Mouse (Mus musculus) forebrain, embryonic 13.5 days (tissue): Measurements from ENCODE around the gene Kcnk4. TPM values are rescaled to one million over a fixed set of nuclear protein-coding genes. Genes with fewer than 3 reads are reported as not detected.
"Not testable (repeated sequence)": the region's sequence is repeated elsewhere in the genome, so short reads cannot be mapped to it uniquely, and the experiment has no call there.

Experiments
- ATAC-seq: fragments of 200-750 bp; cut with Nextera tagmentation; 2 replicates; pipeline ENCODE4 v1.8.0; 2017
- H3K27ac ChIP-seq: fragments of 300-500 bp; sonication (generic); 2 replicates; pipeline ENCODE4 v1.5.1; 2015; ENCODE audit warnings: inconsistent platforms, mild to moderate bottlenecking, moderate library complexity
- H3K27me3 ChIP-seq: fragments of 300-500 bp; sonication (generic); 2 replicates; pipeline ENCODE4 v1.6.1; 2015; ENCODE audit warnings: mild to moderate bottlenecking, inconsistent platforms
- H3K36me3 ChIP-seq: fragments of 300-500 bp; sonication (generic); 2 replicates; pipeline ENCODE4 v1.6.1; 2015; ENCODE audit warnings: mild to moderate bottlenecking, inconsistent platforms; ENCODE audit not compliant: poor library complexity, severe bottlenecking
- H3K4me1 ChIP-seq: fragments of 300-500 bp; sonication (generic); 2 replicates; pipeline ENCODE4 v1.6.1; 2015; ENCODE audit warnings: inconsistent platforms
- H3K4me2 ChIP-seq: fragments of 300-500 bp; sonication (generic); 2 replicates; pipeline ENCODE4 v1.6.1; 2015; ENCODE audit warnings: inconsistent platforms, mild to moderate bottlenecking, moderate library complexity
- H3K4me3 ChIP-seq: fragments of 300-500 bp; sonication (generic); 2 replicates; pipeline ENCODE4 v1.5.1; 2015; ENCODE audit warnings: mild to moderate bottlenecking, inconsistent platforms
- H3K9ac ChIP-seq: fragments of 300-500 bp; sonication (generic); 2 replicates; pipeline ENCODE4 v1.6.1; 2015; ENCODE audit warnings: mild to moderate bottlenecking, inconsistent platforms
- H3K9me3 ChIP-seq: fragments of 300-500 bp; sonication (generic); replicated peaks from 2 replicates; pipeline ENCODE4 v1.6.1; 2016; ENCODE audit warnings: inconsistent platforms
- WGBS: fragments of 180-500 bp; shearing (Covaris S2); methylation state at CpG from one replicate; pipeline ENCODE4 v1.1.7; 2015; 5-methylcytosine and 5-hydroxymethylcytosine counted together
- polyA plus RNA-seq: library from polyadenylated mRNA; unstranded; fragments of >200 nt; fragmentation: Nextera tagmentation; extraction: Ambion mirVana; gene quantifications from 2 replicates; pipeline ENCODE4 v1.2.1, GENCODE M21; 2015

The Kcnk4 gene
- polyA plus RNA-seq, 1 experiment from 2014 or later: not detected

DNA sequence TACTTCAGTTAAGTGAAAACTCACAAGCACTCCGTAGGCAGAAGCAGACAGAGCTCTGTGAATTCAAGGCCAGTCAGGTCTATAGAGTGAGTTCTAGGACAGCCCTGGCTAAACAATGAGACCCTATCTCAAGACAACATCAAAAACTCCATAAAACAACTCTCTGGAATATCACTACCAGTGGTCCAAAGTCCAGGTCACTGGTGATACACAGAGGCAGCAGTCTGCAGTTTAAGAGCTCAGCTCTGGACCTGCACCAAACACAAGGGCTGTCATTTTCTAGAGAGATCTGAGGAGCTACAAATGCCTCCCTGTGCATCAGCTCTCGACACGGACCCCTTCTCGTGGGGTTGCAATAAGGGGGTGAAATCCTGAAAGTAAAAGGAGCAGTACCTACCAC is 16.0 kb downstream of the Kcnk4 start:
- H3K9me3 ChIP-seq: no peaks in the 10 kb centered on the region
- ATAC-seq: no peak
- H3K27ac ChIP-seq: no peak overlapping the region
- H3K4me3 ChIP-seq: no peak overlapping the region
- H3K9ac ChIP-seq: no peak overlapping the region
- H3K4me1 ChIP-seq: peaks cover 22% of the 10 kb centered on the region
- H3K36me3 ChIP-seq: peaks cover 16% of the 10 kb centered on the region
- WGBS: 89% methylated on average over 4 of the region's 4 CpGs
- H3K4me2 ChIP-seq: no peak overlapping the region
- peaks cover 10% of the 10 kb centered on the region for H3K27me3 ChIP-seq

DNA sequence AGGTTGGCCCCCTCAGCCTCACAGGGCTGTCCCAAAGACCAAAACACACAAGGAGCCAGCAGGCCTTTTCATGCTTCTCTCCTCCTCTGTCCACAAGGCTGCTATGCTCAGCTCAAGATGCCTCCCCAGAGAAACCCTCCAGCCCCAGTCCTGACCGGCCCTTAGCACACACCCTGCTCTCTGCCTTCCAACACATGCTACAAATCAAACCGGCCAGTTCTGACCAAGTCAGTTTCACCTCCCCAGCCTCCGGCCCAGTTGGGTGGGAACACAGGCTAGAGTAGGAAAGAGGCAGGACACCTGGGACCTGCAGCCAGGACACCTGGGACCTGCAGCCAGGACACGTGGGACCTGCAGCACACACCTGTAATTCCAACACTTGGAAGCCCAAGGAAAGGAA is 17.8 kb downstream of the Kcnk4 start:
- Histone ChIP-seq H3K9ac (no peak overlapping the region), H3K4me2 (no peak overlapping the region), H3K4me3 (no peak overlapping the region), H3K36me3 (peaks cover 34% of the 10 kb centered on the region), H3K27me3 (no peaks in the 10 kb centered on the region), H3K9me3 (no peaks in the 10 kb centered on the region), H3K27ac (no peak overlapping the region), H3K4me1 (peaks cover 20% of the 10 kb centered on the region)
- 82% methylated on average over 4 of the region's 4 CpGs for WGBS
- ATAC-seq: no peak

DNA sequence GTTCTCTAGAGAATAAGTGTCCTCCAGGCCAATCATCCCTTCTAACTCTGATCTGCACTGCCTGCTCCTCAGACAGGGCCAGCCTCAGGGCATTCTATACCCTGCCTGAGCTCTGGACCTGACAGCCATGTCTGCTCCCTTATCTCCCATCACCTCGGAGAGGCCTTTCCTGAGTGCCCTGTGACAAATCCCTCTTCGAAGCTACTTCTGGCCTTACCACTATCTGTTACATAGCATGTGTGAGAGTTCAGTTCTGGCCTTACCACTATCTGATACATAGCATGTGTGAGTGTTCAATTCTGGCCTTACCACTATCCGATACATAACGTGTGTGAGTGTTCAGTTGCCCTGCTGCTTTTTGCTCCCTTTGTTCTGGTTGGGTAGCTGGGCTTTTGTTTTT is 19.0 kb downstream of the Kcnk4 start:
- no peaks in the 10 kb centered on the region for H3K27me3 ChIP-seq
- H3K4me1 ChIP-seq: peaks cover 18% of the 10 kb centered on the region
- H3K4me3 ChIP-seq: no peak overlapping the region
- peaks cover 40% of the 10 kb centered on the region for H3K36me3 ChIP-seq
- no peak for ATAC-seq
- H3K9ac ChIP-seq: no peak overlapping the region
- no peak overlapping the region for H3K4me2 ChIP-seq
- no peak overlapping the region for H3K27ac ChIP-seq
- no peaks in the 10 kb centered on the region for H3K9me3 ChIP-seq
- WGBS: 94% methylated on average over 4 of the region's 4 CpGs

DNA sequence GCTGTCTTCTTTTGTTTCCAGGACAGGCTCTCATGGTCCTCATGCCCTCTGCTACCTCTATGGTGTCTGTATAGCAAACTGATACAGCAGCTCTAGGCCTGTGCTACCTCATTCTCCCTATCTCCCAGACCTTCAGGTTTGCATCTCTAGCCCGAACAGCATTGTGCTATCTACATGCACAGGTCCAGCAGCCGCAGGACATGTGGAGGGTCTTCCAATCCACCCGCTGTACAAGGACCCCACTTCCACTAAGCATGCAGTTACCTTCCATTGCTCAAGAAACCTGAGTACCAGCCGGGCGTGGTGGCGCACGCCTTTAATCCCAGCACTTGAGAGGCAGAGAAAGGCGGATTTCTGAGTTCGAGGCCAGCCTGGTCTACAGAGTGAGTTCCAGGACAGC is 19.8 kb downstream of the Kcnk4 start:
- 91% methylated on average over 9 of the region's 9 CpGs for WGBS

DNA sequence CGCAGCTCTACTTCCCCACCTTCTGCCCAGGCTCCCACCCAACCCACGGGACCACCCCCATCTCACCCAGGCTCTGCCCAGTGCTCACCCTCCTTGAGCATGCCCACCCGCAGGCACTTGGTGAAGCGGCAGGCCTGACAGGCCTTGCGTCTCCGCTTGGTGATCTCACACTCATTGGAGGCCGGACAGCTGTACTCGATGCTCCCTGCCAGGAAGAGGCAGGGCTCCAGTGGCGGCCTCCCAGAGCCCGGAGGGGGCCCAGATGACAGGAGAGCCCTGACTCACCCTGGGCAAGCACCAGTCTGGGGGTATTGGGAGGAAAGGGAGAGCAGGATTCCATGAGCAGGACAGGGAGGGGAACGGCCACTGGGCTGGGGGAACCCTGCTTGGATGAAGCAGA is 20.3 kb downstream of the Kcnk4 start:
- ATAC-seq: no peak
- 90% methylated on average over 11 of the region's 11 CpGs for WGBS
- Histone ChIP-seq H3K27me3 (no peaks in the 10 kb centered on the region), H3K9ac (no peak overlapping the region), H3K4me2 (no peak overlapping the region), H3K4me3 (no peak overlapping the region), H3K27ac (no peak overlapping the region), H3K36me3 (peaks cover 40% of the 10 kb centered on the region), H3K9me3 (no peaks in the 10 kb centered on the region), H3K4me1 (peaks cover 13% of the 10 kb centered on the region)

More for the DNA sequence above, 19.8 kb downstream of the Kcnk4 start:
- no peak for ATAC-seq
- Histone ChIP-seq H3K9me3 (no peaks in the 10 kb centered on the region), H3K9ac (no peak overlapping the region), H3K4me3 (no peak overlapping the region), H3K27ac (no peak overlapping the region), H3K36me3 (peaks cover 40% of the 10 kb centered on the region), H3K27me3 (no peaks in the 10 kb centered on the region), H3K4me2 (no peak overlapping the region), H3K4me1 (peaks cover 11% of the 10 kb centered on the region)

DNA sequence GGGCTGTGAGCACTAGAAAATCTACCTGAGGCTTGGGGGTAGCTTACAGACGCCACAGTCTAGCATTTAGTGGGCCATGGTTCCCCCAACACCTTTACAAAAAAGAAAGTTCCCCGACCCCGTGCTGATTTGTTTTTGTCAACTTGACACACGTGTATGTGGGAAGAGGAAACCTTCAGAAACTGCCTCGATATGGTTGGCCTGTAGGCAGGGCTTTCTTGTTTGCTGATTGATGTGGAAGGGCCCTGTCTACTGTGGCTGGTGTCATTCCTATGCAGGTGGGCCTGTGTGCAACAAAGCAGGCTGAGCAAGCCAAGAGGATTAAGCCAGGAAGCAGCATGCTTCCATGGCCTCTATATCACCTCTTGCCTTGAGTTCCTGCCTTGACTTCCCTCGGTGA is 21.3 kb downstream of the Kcnk4 start:
- H3K4me2 ChIP-seq: no peak overlapping the region
- no peak overlapping the region for H3K9ac ChIP-seq
- H3K36me3 ChIP-seq: peaks cover 40% of the 10 kb centered on the region
- H3K27ac ChIP-seq: no peak overlapping the region
- no peak overlapping the region for H3K4me3 ChIP-seq
- WGBS: 90% methylated on average over 6 of the region's 6 CpGs
- H3K27me3 ChIP-seq: no peaks in the 10 kb centered on the region
- peaks cover 22% of the 10 kb centered on the region for H3K4me1 ChIP-seq
- H3K9me3 ChIP-seq: no peaks in the 10 kb centered on the region
- no peak for ATAC-seq

DNA sequence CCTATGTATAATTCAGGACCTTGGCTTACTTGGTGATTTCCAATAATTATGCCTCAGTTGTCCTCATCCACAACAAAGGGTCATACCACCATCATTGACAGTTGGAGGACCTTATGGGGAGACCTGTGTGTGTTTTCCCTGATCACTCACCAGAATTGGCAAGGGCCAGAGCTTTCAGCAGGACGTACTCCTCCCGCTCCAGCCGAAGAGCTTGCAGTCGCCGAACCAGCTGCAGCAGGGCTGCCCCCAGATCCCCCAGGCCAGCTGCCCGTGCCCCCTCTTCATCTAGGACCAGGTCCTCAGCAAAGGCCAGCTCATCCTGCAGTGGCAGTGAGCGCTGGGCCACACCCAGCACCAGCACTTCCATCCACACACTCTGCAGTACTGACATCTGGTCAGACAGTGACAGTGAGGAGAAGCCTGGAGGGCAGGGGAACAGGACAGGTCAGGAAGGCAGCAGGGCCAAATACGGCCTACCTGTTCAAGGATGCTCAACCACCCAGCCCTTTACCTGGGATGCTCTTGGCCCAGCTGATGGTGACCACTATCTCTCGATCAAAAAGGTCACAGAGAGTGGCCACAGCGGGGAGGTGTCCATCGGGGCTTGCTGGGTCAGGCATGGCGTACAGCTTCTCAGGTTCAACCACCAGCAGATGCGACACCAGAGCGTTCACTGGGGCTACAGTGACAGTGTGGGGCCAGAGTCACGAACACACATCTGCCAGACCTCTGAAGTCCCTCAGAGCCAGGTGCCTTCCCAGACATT is 21.9 kb downstream of the Kcnk4 start:
- WGBS: 93% methylated on average over 15 of the region's 15 CpGs
- no peak overlapping the region for H3K4me3 ChIP-seq

DNA sequence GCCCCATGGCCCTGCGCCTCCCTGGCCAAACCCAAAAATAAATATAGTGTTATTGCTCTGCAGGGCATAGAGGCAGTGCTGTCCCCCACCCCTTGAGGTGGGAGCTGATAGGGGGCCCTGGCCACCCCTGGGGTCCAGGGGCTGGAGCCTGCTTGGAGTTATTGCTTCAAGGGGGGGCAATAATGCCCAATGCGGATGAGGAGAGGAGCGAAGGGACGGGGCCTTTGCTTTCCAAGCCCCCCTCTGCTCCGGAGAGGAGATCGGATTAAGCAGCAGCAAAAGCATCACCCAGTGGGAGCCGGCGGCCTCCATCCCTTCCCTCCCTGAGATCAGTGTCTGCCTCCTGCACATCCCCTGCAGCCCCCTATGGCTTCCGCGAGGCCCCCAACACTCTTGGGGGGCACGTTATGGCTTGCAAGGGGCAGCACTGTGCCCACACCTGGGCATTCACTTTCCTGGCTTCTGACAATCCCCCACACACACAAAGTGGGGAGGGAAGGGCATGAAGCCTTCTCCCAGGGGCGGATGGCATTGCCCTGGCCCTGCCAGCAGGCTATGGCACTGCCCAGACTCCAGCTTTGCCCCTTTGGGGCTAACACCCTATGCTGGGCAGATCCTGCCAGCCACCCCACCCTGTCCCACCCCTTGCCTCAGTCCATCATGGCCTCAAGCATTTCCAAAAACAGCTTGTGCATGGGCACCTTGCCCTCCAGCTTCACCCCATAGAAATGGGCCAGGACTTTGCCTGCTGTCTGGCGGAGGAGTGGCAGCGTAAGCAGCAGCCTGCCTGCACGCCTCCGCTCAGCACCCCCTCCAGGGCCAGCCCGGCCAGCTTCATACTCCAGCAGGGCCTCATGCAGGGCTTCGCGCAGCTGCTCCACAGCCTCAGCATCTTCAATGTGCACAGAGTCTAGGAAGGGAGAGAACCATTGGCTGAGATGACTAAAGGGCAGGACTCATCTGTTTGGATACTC is 22.9 kb downstream of the Kcnk4 start:
- Histone ChIP-seq H3K4me2 (peak overlapping the region; percentile 87), H3K36me3 (peaks cover 46% of the 10 kb centered on the region), H3K27me3 (no peaks in the 10 kb centered on the region), H3K4me3 (peak overlapping the region; percentile 62), H3K9me3 (no peaks in the 10 kb centered on the region), H3K4me1 (peaks cover 25% of the 10 kb centered on the region), H3K9ac (0 out of 2 replicates have a peak overlapping the region, but pooled peaks have one; percentile 13), H3K27ac (no peak overlapping the region)
- no peak for ATAC-seq
- WGBS: 83% methylated on average over 18 of the region's 19 CpGs

More for the DNA sequence above, 21.9 kb downstream of the Kcnk4 start:
- H3K9me3 ChIP-seq: no peaks in the 10 kb centered on the region
- no peak overlapping the region for H3K27ac ChIP-seq
- ATAC-seq: no peak
- H3K4me1 ChIP-seq: peaks cover 25% of the 10 kb centered on the region
- H3K9ac ChIP-seq: no peak overlapping the region
- no peak overlapping the region for H3K4me2 ChIP-seq
- H3K27me3 ChIP-seq: no peaks in the 10 kb centered on the region
- peaks cover 40% of the 10 kb centered on the region for H3K36me3 ChIP-seq

DNA sequence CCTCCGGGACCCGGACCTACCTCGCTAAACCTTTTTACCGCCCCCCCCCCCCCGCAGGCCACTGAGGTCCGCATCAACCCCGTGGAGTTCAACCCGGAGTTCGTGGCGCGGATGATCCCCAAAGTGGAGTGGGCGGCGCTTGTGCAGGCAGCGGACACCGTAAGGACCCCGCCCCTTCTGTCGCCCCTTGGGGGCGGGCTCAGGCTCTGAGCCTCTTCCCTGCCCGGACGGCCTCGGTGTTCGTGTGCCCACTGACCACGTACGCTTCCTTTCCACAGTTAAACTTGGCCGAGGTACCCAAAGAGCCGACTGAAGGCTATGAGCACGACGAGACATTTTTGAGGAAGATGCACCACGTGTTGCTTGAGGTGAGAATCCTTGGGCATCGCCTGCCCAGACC is 24.0 kb downstream of the Kcnk4 start:
- H3K9ac ChIP-seq: peak overlapping the region; percentile 80
- WGBS: under 1% methylated on average over 30 of the region's 30 CpGs
- peak overlapping the region; percentile 87 for H3K4me2 ChIP-seq
- peak overlapping the region; percentile 97 for H3K27ac ChIP-seq
- H3K27me3 ChIP-seq, H3K9me3 ChIP-seq: not testable (repeated sequence)
- peaks cover 25% of the 10 kb centered on the region for H3K4me1 ChIP-seq
- H3K36me3 ChIP-seq: peaks cover 53% of the 10 kb centered on the region
- peak overlapping the region; percentile 62 for H3K4me3 ChIP-seq
- ATAC-seq: peak; percentile 22

DNA sequence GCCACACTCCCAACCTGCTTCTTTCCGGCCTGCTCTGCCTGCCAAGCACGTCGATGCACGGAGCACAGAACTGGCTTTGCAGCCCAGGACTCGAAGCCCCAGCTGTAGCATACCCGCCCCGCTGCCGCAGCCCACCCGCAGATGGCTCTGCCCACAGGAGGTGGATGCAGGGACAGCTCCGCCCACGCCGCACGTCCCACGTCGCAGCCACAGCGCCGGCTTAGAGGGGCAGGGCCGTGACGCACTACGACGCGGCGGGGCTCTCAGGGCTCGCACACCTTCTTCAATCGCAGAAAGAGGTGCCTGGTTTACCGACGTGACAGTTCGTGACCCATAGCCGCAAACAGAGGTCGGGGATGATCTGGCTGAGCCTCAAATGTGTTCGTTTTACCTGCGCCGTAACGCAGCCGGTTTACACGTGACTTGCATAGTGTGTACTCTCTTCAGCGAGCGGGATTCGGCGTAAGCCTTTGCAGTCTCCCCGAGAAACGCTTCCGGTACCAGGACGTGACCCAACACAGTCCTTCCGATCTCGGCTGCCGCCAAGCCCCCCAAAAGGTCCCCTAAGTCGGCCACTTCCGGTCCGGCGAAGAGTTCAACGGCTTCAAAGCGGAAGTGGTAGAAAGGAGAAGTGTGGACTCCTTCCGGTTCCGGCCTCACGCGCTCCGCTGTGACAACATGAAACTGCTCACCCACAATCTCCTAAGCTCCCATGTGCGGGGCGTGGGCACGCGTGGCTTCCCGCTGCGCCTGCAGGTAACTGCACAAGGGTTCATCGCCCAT is 24.6 kb downstream of the Kcnk4 start, which contains the start of the genes Trmt112 and Prdx5:
Trmt112 (plus strand) TSS at position 192 of the 783 bp plus-strand sequence.
Prdx5 (minus strand) TSS at position 600 of the 783 bp plus-strand sequence.
- WGBS: under 1% methylated on average over 65 of the region's 65 CpGs

DNA sequence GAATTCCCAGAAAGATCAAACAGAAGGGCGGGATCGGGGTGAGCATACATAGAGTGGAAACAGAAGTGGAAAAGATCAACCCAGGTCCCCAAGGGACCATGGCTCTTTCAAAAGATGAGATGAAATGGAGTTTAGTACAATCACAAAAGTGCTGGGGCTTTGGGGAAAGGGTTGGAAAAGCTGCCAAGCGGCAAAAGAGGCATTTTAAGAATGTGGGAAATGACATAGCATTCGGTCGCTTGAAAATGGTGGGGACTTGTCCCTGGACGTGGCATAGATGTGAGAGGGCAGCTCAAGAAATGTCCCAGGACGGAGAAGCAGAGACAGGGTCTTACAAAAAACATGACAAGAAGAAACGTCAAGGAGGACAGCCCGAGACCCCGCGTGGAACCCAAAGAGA is 25.3 kb downstream of the Kcnk4 start:
- H3K36me3 ChIP-seq: peaks cover 59% of the 10 kb centered on the region
- WGBS: 9% methylated on average over 11 of the region's 11 CpGs
- ATAC-seq: no peak; the same call in 1 of the 2 replicates

More for the DNA sequence above, 24.6 kb downstream of the Kcnk4 start, which contains the start of the genes Trmt112 and Prdx5:
- peaks cover 59% of the 10 kb centered on the region for H3K36me3 ChIP-seq
- H3K9ac ChIP-seq: peak within 1 kb of the TSS; percentile 80
- peak within 1 kb of the TSS; percentile 62 for H3K4me3 ChIP-seq
- peak; percentile 95 for ATAC-seq
- no peaks in the 10 kb centered on the region for H3K9me3 ChIP-seq
- peak within 1 kb of the TSS; percentile 97 for H3K27ac ChIP-seq
- peaks cover 25% of the 10 kb centered on the region for H3K4me1 ChIP-seq
- peak within 1 kb of the TSS; percentile 87 for H3K4me2 ChIP-seq
- H3K27me3 ChIP-seq: no peaks in the 10 kb centered on the region

More for the DNA sequence above, 25.3 kb downstream of the Kcnk4 start:
- Histone ChIP-seq H3K9me3 (no peaks in the 10 kb centered on the region), H3K4me2 (peak overlapping the region; percentile 87), H3K9ac (peak overlapping the region; percentile 80), H3K4me3 (peak overlapping the region; percentile 62), H3K4me1 (peaks cover 25% of the 10 kb centered on the region), H3K27me3 (no peaks in the 10 kb centered on the region), H3K27ac (peak overlapping the region; percentile 97)
